In the genomic region with DNA sequence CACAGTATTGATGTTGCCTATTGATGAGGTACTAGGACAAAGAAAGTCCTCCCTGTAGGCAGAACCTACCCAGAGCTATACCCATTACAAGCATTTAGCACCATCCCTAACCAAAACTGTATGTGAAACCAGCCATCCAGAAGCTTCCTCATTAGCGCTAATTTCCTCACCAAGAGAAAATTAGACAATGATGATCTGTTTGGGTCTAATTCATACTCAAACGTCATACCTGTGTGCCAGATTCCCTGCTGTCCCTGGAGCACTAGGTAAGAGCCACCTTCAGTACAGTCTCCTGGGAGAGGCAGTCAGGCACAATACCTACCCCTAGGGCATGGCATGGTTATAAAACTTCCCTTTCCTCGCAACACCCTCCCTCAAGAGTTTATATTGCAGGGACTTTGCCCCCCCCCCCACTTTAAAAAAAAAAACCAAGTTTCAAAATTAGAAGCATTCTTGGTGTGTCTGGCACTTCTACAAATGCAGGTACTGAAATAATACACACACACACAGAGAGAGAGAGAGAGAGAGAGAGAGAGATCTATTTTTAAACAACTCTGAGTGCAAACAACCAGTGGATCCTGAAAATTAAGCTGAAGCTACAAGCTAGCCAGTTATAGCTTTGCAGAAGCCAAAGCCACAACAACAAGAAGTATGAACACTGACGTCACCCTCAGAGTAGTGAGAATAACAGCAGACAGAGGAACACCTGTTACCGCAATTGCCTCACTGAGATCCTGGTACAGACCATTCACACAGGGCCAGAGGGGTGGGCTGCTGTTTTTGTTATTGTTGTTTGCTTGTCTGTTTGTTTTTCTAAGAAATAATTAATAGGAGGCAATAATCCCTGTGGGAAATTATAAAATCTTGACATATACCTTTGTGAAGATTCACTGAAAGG, we compare ENCODE assay signal across 9 mouse cellular contexts. TPM values are rescaled to one million over a fixed set of nuclear protein-coding genes. Genes with fewer than 3 reads are reported as not detected.
DNase-seq lines count a peak whose midpoint lies in the region; ATAC-seq and TF ChIP-seq lines count a peak whose summit lies in the region.
"Had no signal": no experiment of that assay in that cellular context is flagged by ENCODE, and none has a peak within 500 bp of the region (broad histone marks: within the 10 kb centered on the region; RNA-seq: fewer than 3 reads in every experiment).

No protein-coding gene starts in this region.

- H3K9ac ChIP-seq in liver, embryonic 15.5 days: no peak overlapping the region
- H3K9ac ChIP-seq in stomach, postnatal 0 days (ENCODE audit: low read length): no peak overlapping the region
- H3K9ac ChIP-seq: midbrain, embryonic 15.5 days had no signal

- H3K4me1 ChIP-seq in liver, embryonic 15.5 days (replicated peaks): 0 out of 2 replicates have a peak, but pooled peaks cover 9% of the 10 kb centered on the region
- H3K4me1 ChIP-seq in stomach, postnatal 0 days (replicated peaks; ENCODE audit: control insufficient read depth, insufficient read depth): no peaks in the 10 kb centered on the region
- H3K4me1 ChIP-seq: midbrain, embryonic 15.5 days had no signal

- no peak overlapping the region for H3K4me3 ChIP-seq in liver, embryonic 15.5 days (replicated peaks)
- H3K4me3 ChIP-seq in layer of hippocampus, adult 2 months: no peak overlapping the region
- H3K4me3 ChIP-seq in stomach, postnatal 0 days (ENCODE audit: low read depth, low read length): no peak overlapping the region
- H3K4me3 ChIP-seq: midbrain, embryonic 15.5 days had no signal

- TF ChIP-seq CTCF in brain, embryonic 14.5 days (IDR thresholded peaks at IDR 0.05; ENCODE audit: borderline replicate concordance, extremely low read depth, insufficient read depth, insufficient read length): no peak
- TF ChIP-seq CTCF in layer of hippocampus, adult 2 months (conservative IDR thresholded peaks at IDR 0.05): no peak
- no peak for TF ChIP-seq CTCF in stomach, postnatal 0 days (IDR thresholded peaks at IDR 0.05; ENCODE audit: low read depth)

- H3K27me3 ChIP-seq in liver, embryonic 15.5 days: no peaks in the 10 kb centered on the region
- no peaks in the 10 kb centered on the region for H3K27me3 ChIP-seq in stomach, postnatal 0 days (ENCODE audit: control insufficient read depth, insufficient read depth, low read length)
- H3K27me3 ChIP-seq: midbrain, embryonic 15.5 days had no signal

- peak; percentile 64 for ATAC-seq in CD4-positive, CD25-positive, alpha-beta regulatory T cell, adult 4 months
- ATAC-seq in liver, embryonic 15.5 days (ENCODE audit: insufficient read depth): no peak
- no peak for ATAC-seq in stomach, postnatal 0 days (ENCODE audit: low FRiP score, low TSS enrichment)
- ATAC-seq: midbrain, embryonic 15.5 days had no signal

- no peaks in the 10 kb centered on the region for H3K9me3 ChIP-seq in liver, embryonic 15.5 days (replicated peaks)
- H3K9me3 ChIP-seq in stomach, postnatal 0 days (ENCODE audit: control insufficient read depth, low read length): no peaks in the 10 kb centered on the region
- H3K9me3 ChIP-seq: midbrain, embryonic 15.5 days had no signal

- peak overlapping the region; percentile 53 for H3K4me2 ChIP-seq in liver, embryonic 15.5 days
- H3K4me2 ChIP-seq in stomach, postnatal 0 days (replicated peaks; ENCODE audit: low read depth): no peak overlapping the region
- H3K4me2 ChIP-seq: midbrain, embryonic 15.5 days had no signal

- peak; percentile 14 for DNase-seq in brain, embryonic 14.5 days (ENCODE audit: low read depth)
- DNase-seq in spleen, adult 18-20 months: peak; percentile 43 to 50
- no peak for DNase-seq in right cerebral cortex, postnatal 25 days
- DNase-seq in layer of hippocampus, adult 2 months (ENCODE audit: low spot score in 2 of 2): no peak
- no peak for DNase-seq in stomach, postnatal 0 days (ENCODE audit: low spot score)
- DNase-seq: right cerebral cortex, postnatal 4 days had no signal

- TF ChIP-seq POLR2A in brain, embryonic 14.5 days (IDR thresholded peaks at IDR 0.05; ENCODE audit: borderline replicate concordance, extremely low read depth, insufficient read depth, insufficient read length, poor library complexity, severe bottlenecking): no peak

- TF ChIP-seq EP300 in stomach, postnatal 0 days (optimal IDR thresholded peaks at IDR 0.05): no peak

- H3K36me3 ChIP-seq in liver, embryonic 15.5 days (replicated peaks): no peaks in the 10 kb centered on the region
- H3K36me3 ChIP-seq in stomach, postnatal 0 days (ENCODE audit: control insufficient read depth, insufficient read depth, low read length): no peaks in the 10 kb centered on the region
- H3K36me3 ChIP-seq: midbrain, embryonic 15.5 days had no signal

- 48% methylated on average over 5 of the region's 5 CpGs for WGBS in liver, embryonic 15.5 days (ENCODE audit: insufficient replicate concordance)
- 77% methylated on average over 5 of the region's 5 CpGs for WGBS in stomach, postnatal 0 days

- H3K27ac ChIP-seq in liver, embryonic 15.5 days (replicated peaks): no peak overlapping the region
- no peak overlapping the region for H3K27ac ChIP-seq in layer of hippocampus, adult 2 months
- no peak overlapping the region for H3K27ac ChIP-seq in stomach, postnatal 0 days (replicated peaks)
- H3K27ac ChIP-seq: midbrain, embryonic 15.5 days had no signal

RNA-seq across cellular contexts. Expression of a gene that starts 38.6 kb away (rescaled TPM):
- polyA plus RNA-seq in CD4-positive, CD25-positive, alpha-beta regulatory T cell, adult 4 months (2017; shearing (Covaris generic)): 100 to 1,000 TPM; 430 to 456 TPM
- polyA plus RNA-seq in brain, embryonic 14.5 days (2012; rRNA removed): 0.16 and 0.32 TPM in 2 replicates
- 3.3 and 3.4 TPM in 2 replicates for polyA plus RNA-seq in liver, embryonic 15.5 days (2015; fragmentation: Nextera tagmentation; extraction: Ambion mirVana)
- total RNA-seq in layer of hippocampus, adult 2 months (2021): under 1 TPM in 1 of 2 experiments, not detected in 1; 0.42 TPM
- 0.87 and 1.2 TPM in 2 replicates for polyA plus RNA-seq in stomach, postnatal 0 days (2015; fragmentation: Nextera tagmentation; extraction: Ambion mirVana)

Comparison
In these comparisons a context has a peak if more than half of its experiments do, and no peak if none do; other contexts are left out.
1. DNase-seq: peak in brain, embryonic 14.5 days (single experiment) and spleen, adult 18-20 months (2 of 2); none in right cerebral cortex, postnatal 25 days (single experiment), layer of hippocampus, adult 2 months (0 of 2) and stomach, postnatal 0 days (single experiment).
2. RNA of a gene that starts 38.6 kb away (polyA plus RNA-seq): 430 to 456 TPM in CD4-positive, CD25-positive, alpha-beta regulatory T cell, adult 4 months; 3.3 to 3.4 TPM in liver, embryonic 15.5 days, 0.87 to 1.2 TPM in stomach, postnatal 0 days and 0.16 to 0.32 TPM in brain, embryonic 14.5 days; every median in the first group is over 10 times any median in the second.